Mouse (Mus musculus) C2C12 (cell line): ENCODE data around the gene Gtf2i.

Source experiments
- CEBPB ChIP-seq: IDR thresholded peaks from one replicate; pipeline ENCODE4 v1.6.1; 2011; ENCODE audit warnings: low read depth, mild to moderate bottlenecking, control low read depth, moderate library complexity
- CTCF ChIP-seq: IDR thresholded peaks from one replicate; pipeline ENCODE4 v1.5.1; 2011; ENCODE audit not compliant: control insufficient read depth, insufficient read depth, insufficient read length
- FOSL1 ChIP-seq: IDR thresholded peaks from one replicate; pipeline ENCODE4 v1.8.0; 2011; ENCODE audit warnings: mild to moderate bottlenecking, low read length; ENCODE audit not compliant: poor library complexity, insufficient read depth, severe bottlenecking
- MAX ChIP-seq: IDR thresholded peaks from one replicate; pipeline ENCODE4 v1.6.1; 2011; ENCODE audit warnings: mild to moderate bottlenecking, control low read depth
- MYOD1 ChIP-seq: IDR thresholded peaks from one replicate; pipeline ENCODE4 v1.6.1; 2011; ENCODE audit warnings: low read depth; ENCODE audit not compliant: control insufficient read depth, insufficient read length
- MYOG ChIP-seq: IDR thresholded peaks from one replicate; pipeline ENCODE4 v1.6.1; 2011; ENCODE audit not compliant: control insufficient read depth, insufficient read length; ENCODE audit errors: extremely low read depth
- USF1 ChIP-seq: IDR thresholded peaks from one replicate; pipeline ENCODE4 v1.6.1; 2011; ENCODE audit warnings: low read depth, mild to moderate bottlenecking, control low read depth, moderate library complexity

DNA sequence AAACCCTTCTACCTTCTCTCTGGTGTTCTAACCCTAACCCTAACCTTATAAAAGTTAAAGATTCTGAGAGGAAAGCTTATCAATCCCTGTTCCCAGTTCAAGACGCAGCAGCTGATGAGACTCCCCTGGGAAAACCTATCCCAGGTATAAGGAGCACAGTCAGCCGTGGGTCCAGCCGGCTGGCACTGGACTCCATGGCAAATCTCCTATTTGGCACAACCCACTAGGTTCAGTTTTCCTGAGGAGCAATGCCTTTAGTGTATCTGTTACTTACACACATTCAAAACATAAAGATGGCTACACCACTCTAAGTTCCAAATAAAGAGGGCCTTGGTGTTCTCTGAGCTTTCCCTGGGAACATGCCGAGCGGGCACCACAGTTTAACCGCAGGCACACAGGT lies 23.5 kb downstream of the Gtf2i start:
- no peak for TF ChIP-seq CTCF
- no peak for TF ChIP-seq CEBPB
- no peak for TF ChIP-seq MAX
- no peak for TF ChIP-seq MYOG
- TF ChIP-seq USF1, result no peak
- no peak for TF ChIP-seq MYOD1
- TF ChIP-seq FOSL1, result no peak
